Mouse (Mus musculus): ENCODE data around the gene Cabp1. TPM values are rescaled to one million over a fixed set of nuclear protein-coding genes. Genes with fewer than 3 reads are reported as not detected.
A peak's percentile ranks its signal among the peaks of the same experiment; 100 is the strongest.
"Not testable (repeated sequence)": the region's sequence is repeated elsewhere in the genome, so short reads cannot be mapped to it uniquely, and the experiment has no call there.

Cabp1 gene
- polyA plus RNA-seq, 1 experiment from 2014 or later: 1.3 TPM

- Histone ChIP-seq H3K36me3 (no peaks in the 10 kb centered on the region), H3K4me3 (no peak overlapping the region), H3K27me3 (no peaks in the 10 kb centered on the region), H3K27ac (no peak overlapping the region), H3K4me2 (no peak overlapping the region), H3K9me3 (no peaks in the 10 kb centered on the region), H3K9ac (no peak overlapping the region), H3K4me1 (peaks cover 30% of the 10 kb centered on the region)
- ATAC-seq (ENCODE audit: insufficient number of reproducible peaks, low FRiP score, low TSS enrichment, low read depth): no peak
- 49% methylated on average over 11 of the region's 11 CpGs for WGBS
Measured at GRCm38 (mm10) chr5:115165895-115166814, 28.0 kb downstream of the Cabp1 start.

- no peaks in the 10 kb centered on the region for H3K27me3 ChIP-seq
- 56% methylated on average over 9 of the region's 9 CpGs for WGBS
- H3K4me1 ChIP-seq: peaks cover 35% of the 10 kb centered on the region
- no peak overlapping the region for H3K4me3 ChIP-seq
- H3K27ac ChIP-seq: no peak overlapping the region
- H3K9ac ChIP-seq: no peak overlapping the region
- H3K4me2 ChIP-seq: no peak overlapping the region
- ATAC-seq (ENCODE audit: insufficient number of reproducible peaks, low FRiP score, low TSS enrichment, low read depth): no peak
- H3K36me3 ChIP-seq: no peaks in the 10 kb centered on the region
- no peaks in the 10 kb centered on the region for H3K9me3 ChIP-seq
Measured at GRCm38 (mm10) chr5:115165351-115165750, 28.8 kb downstream of the Cabp1 start.

GRCm38 (mm10) chr5:115164446-115164845, 29.7 kb downstream of the Cabp1 start:
- H3K9me3 ChIP-seq; H3K36me3 ChIP-seq; H3K27ac ChIP-seq; H3K27me3 ChIP-seq; H3K9ac ChIP-seq; H3K4me2 ChIP-seq; H3K4me3 ChIP-seq; ATAC-seq (ENCODE audit: insufficient number of reproducible peaks, low FRiP score, low TSS enrichment, low read depth): not testable (repeated sequence)
- 75% methylated on average over 4 of the region's 4 CpGs for whole genome bisulfite sequencing
- peaks cover 35% of the 10 kb centered on the region for H3K4me1 ChIP-seq

GRCm38 (mm10) chr5:115163563-115163962, 30.6 kb downstream of the Cabp1 start:
- no peak overlapping the region for H3K27ac ChIP-seq
- H3K9ac ChIP-seq: no peak overlapping the region
- 39% methylated on average over 8 of the region's 8 CpGs for WGBS
- ATAC-seq (ENCODE audit: insufficient number of reproducible peaks, low FRiP score, low TSS enrichment, low read depth): no peak
- H3K4me2 ChIP-seq: peak overlapping the region; percentile 19; the same call in 1 of the 2 replicates
- H3K27me3 ChIP-seq: no peaks in the 10 kb centered on the region
- H3K9me3 ChIP-seq: no peaks in the 10 kb centered on the region
- H3K4me3 ChIP-seq: no peak overlapping the region
- H3K36me3 ChIP-seq: no peaks in the 10 kb centered on the region
- H3K4me1 ChIP-seq: peaks cover 33% of the 10 kb centered on the region

GRCm38 (mm10) chr5:115161940-115162279, 32.3 kb downstream of the Cabp1 start:
- H3K9me3 ChIP-seq; H3K9ac ChIP-seq; H3K4me2 ChIP-seq; ATAC-seq (ENCODE audit: insufficient number of reproducible peaks, low FRiP score, low TSS enrichment, low read depth); H3K27ac ChIP-seq; H3K4me3 ChIP-seq; H3K36me3 ChIP-seq; H3K27me3 ChIP-seq: not testable (repeated sequence)
- H3K4me1 ChIP-seq: peaks cover 31% of the 10 kb centered on the region
- 75% methylated on average over 1 of the region's 1 CpGs for WGBS

- Histone ChIP-seq H3K4me2 (no peak overlapping the region), H3K27me3 (no peaks in the 10 kb centered on the region), H3K36me3 (no peaks in the 10 kb centered on the region), H3K9ac (0 out of 2 replicates have a peak overlapping the region, but pooled peaks have one; percentile 4), H3K27ac (peak overlapping the region; percentile 22; the same call in 1 of the 2 replicates), H3K4me1 (peaks cover 31% of the 10 kb centered on the region), H3K9me3 (no peaks in the 10 kb centered on the region), H3K4me3 (no peak overlapping the region)
- ATAC-seq (ENCODE audit: insufficient number of reproducible peaks, low FRiP score, low TSS enrichment, low read depth): no peak
- 20% methylated on average over 13 of the region's 13 CpGs for WGBS
Measured at GRCm38 (mm10) chr5:115161064-115161939, 32.9 kb downstream of the Cabp1 start.

GRCm38 (mm10) chr5:115160655-115161054, 33.5 kb downstream of the Cabp1 start:
- no peak overlapping the region for H3K4me2 ChIP-seq
- ATAC-seq (ENCODE audit: insufficient number of reproducible peaks, low FRiP score, low TSS enrichment, low read depth): no peak
- H3K9ac ChIP-seq: no peak overlapping the region
- H3K9me3 ChIP-seq: no peaks in the 10 kb centered on the region
- no peak overlapping the region for H3K4me3 ChIP-seq
- peaks cover 31% of the 10 kb centered on the region for H3K4me1 ChIP-seq
- WGBS: 54% methylated on average over 6 of the region's 6 CpGs
- no peaks in the 10 kb centered on the region for H3K36me3 ChIP-seq
- no peak overlapping the region for H3K27ac ChIP-seq
- H3K27me3 ChIP-seq: no peaks in the 10 kb centered on the region

- no peaks in the 10 kb centered on the region for H3K9me3 ChIP-seq
- H3K9ac ChIP-seq: peak overlapping the region; percentile 52
- WGBS: 36% methylated on average over 12 of the region's 12 CpGs
- peak overlapping the region; percentile 64 for H3K4me2 ChIP-seq
- H3K27me3 ChIP-seq: no peaks in the 10 kb centered on the region
- H3K36me3 ChIP-seq: no peaks in the 10 kb centered on the region
- H3K4me3 ChIP-seq: peak overlapping the region; percentile 99
- peak overlapping the region; percentile 98 for H3K27ac ChIP-seq
- ATAC-seq (ENCODE audit: insufficient number of reproducible peaks, low FRiP score, low TSS enrichment, low read depth): no peak
- H3K4me1 ChIP-seq: peaks cover 46% of the 10 kb centered on the region
Measured at GRCm38 (mm10) chr5:115159165-115159564, 35.0 kb downstream of the Cabp1 start.

- H3K4me2 ChIP-seq: peak within 1 kb of the TSS; percentile 72
- H3K36me3 ChIP-seq: peaks cover 5% of the 10 kb centered on the region
- H3K9ac ChIP-seq: peak within 1 kb of the TSS; percentile 100
- peak; percentile 97 for ATAC-seq (ENCODE audit: insufficient number of reproducible peaks, low FRiP score, low TSS enrichment, low read depth)
- no peaks in the 10 kb centered on the region for H3K27me3 ChIP-seq
- H3K27ac ChIP-seq: peak within 1 kb of the TSS; percentile 98
- H3K9me3 ChIP-seq: no peaks in the 10 kb centered on the region
- H3K4me1 ChIP-seq: peaks cover 50% of the 10 kb centered on the region
- under 1% methylated on average over 75 of the region's 78 CpGs for WGBS
- peak within 1 kb of the TSS; percentile 99 for H3K4me3 ChIP-seq
Measured at GRCm38 (mm10) chr5:115158040-115158983, 35.9 kb downstream of the Cabp1 start, which contains the start of gene Mlec. Gene Mlec (minus strand): TSS chr5:115158179.

- Histone ChIP-seq H3K27me3 (no peaks in the 10 kb centered on the region), H3K9ac (peak overlapping the region; percentile 100), H3K4me2 (peak overlapping the region; percentile 72), H3K27ac (peak overlapping the region; percentile 98), H3K9me3 (no peaks in the 10 kb centered on the region), H3K4me1 (peaks cover 58% of the 10 kb centered on the region), H3K4me3 (peak overlapping the region; percentile 99), H3K36me3 (peaks cover 6% of the 10 kb centered on the region)
- under 1% methylated on average over 26 of the region's 26 CpGs for WGBS
- ATAC-seq (ENCODE audit: insufficient number of reproducible peaks, low FRiP score, low TSS enrichment, low read depth): no peak
Measured at GRCm38 (mm10) chr5:115156933-115157589, 37.1 kb downstream of the Cabp1 start.
